Mouse (Mus musculus) brain, adult 2 months (tissue): ENCODE results near the gene Cyp3a16.
"Not testable (repeated sequence)": the region's sequence is repeated elsewhere in the genome, so short reads cannot be mapped to it uniquely, and the experiment has no call there.

Experiments
- DNase-seq: peaks from one replicate; pipeline ENCODE4 v3.0.0; 2011; ENCODE audit warnings: low read depth, low spot score

The Cyp3a16 gene

GRCm38 (mm10) chr5:145469623-145470022 lies at the start of gene Cyp3a16:
Cyp3a16 (minus strand) TSS chr5:145469723.
- not testable (repeated sequence) for DNase-seq

GRCm38 (mm10) chr5:145490300-145490699 lies 20.8 kb upstream of the Cyp3a16 start:
- no peak for DNase-seq

GRCm38 (mm10) chr5:145464304-145465088 lies 5.0 kb downstream of the Cyp3a16 start:
- DNase-seq: no peak

GRCm38 (mm10) chr5:145462321-145462720 lies 7.2 kb downstream of the Cyp3a16 start:
- no peak for DNase-seq

- no peak for DNase-seq
Measured at GRCm38 (mm10) chr5:145454389-145454788, 15.1 kb downstream of the Cyp3a16 start.

- no peak for DNase-seq
Measured at GRCm38 (mm10) chr5:145433688-145434087, 35.8 kb downstream of the Cyp3a16 start.

- no peak for DNase-seq
Measured at GRCm38 (mm10) chr5:145431004-145431403, 38.5 kb downstream of the Cyp3a16 start.

- no peak for DNase-seq
Measured at GRCm38 (mm10) chr5:145422287-145422686, 47.2 kb downstream of the Cyp3a16 start.

- not testable (repeated sequence) for DNase-seq
Measured at GRCm38 (mm10) chr5:145415416-145415815, 54.1 kb downstream of the Cyp3a16 start.
